Mouse (Mus musculus): ENCODE measurements around the gene H6pd. TPM values are rescaled to one million over a fixed set of nuclear protein-coding genes. Genes with fewer than 3 reads are reported as not detected.

The H6pd gene
- total and polyA plus RNA-seq, 3 experiments: 6.9 to 10.8 TPM; not detected in 1

DNA sequence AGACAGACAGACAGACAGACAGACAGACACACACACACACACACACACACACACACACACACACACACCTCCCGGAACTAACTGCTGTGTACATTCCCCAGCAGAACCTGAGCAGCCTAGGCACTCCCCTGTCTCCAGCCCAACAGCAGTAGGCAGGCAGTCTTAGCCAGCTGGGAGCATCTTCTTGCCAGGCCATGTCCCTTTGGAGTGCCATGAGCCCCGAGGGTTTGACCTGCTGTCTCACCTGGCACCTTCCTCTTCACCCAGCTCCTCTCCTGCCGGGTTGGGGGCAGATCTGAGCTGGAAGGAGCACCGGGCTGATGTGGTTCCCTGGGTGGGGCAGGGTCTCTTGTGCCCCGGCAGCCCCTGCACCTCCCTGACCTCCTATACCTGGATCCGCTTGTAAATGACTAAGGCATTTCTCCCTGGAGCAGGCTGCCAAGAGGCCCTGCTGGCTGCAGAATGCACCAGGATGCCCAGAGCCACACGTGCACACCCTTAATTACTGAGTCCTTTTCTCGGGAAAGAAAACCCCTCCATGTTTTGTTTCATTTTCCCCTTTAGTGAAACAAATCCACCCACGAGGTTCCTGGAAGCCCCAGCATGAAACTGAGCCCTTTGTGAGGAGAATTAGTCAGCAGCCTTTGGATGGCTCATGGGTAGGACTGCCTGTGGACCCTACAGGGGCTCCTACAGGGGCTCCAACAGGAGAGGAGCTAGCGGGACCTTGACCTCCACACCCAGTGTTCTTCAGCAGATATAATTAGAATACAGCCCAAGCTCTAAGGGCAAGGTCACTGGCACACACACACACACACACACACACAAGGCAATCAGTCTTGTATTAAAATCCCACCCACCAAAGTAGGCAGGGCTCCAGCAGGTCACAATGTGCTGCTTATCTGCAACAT, 65.7 kb downstream of the H6pd start:
- peaks cover 4 to 5% of the 10 kb centered on the region in 2 experiments; a peak in 3 of 4 replicates for H3K27me3 ChIP-seq (ENCODE audit: control insufficient read depth in 1 of 2, insufficient read depth in 2 of 2, low read length in 2 of 2)
- no peaks in the 10 kb centered on the region for H3K36me3 ChIP-seq (ENCODE audit: control insufficient read depth in 1 of 2, insufficient read depth in 2 of 2, low read length in 2 of 2)
- H3K4me3 ChIP-seq (ENCODE audit: control insufficient read depth in 1 of 2, insufficient read depth in 1 of 2, low read depth in 2 of 2, low read length in 2 of 2): no peak overlapping the region
- TF ChIP-seq USF2 (IDR thresholded peaks at IDR 0.05; ENCODE audit: borderline replicate concordance in 1 of 2, insufficient read depth in 1 of 2, low read depth in 1 of 2, low read length in 2 of 2) (no peak), NRF1 (IDR thresholded peaks at IDR 0.05; ENCODE audit: insufficient read depth, low read depth, low read length, poor library complexity, severe bottlenecking) (no peak), SMC3 (IDR thresholded peaks at IDR 0.05; ENCODE audit: low read depth, low read length) (no peak), EP300 (IDR thresholded peaks at IDR 0.05; ENCODE audit: low read depth in 1 of 2, low read length in 2 of 2) (no peak), MEF2A (IDR thresholded peaks at IDR 0.05; ENCODE audit: extremely low read depth, insufficient replicate concordance, low read depth, low read length, poor library complexity, severe bottlenecking) (no peak), E2F4 (IDR thresholded peaks at IDR 0.05; ENCODE audit: borderline replicate concordance, low read depth, low read length) (no peak), MAX (IDR thresholded peaks at IDR 0.05; ENCODE audit: low read length) (no peak), CTCF (IDR thresholded peaks at IDR 0.05 in 2 of 3, conservative IDR thresholded peaks at IDR 0.05 in 1 of 3; ENCODE audit: control insufficient read depth in 1 of 3, insufficient read depth in 1 of 3, low read depth in 2 of 3, low read length in 3 of 3, poor library complexity in 1 of 3, severe bottlenecking in 1 of 3) (no peak), KAT2A (conservative IDR thresholded peaks at IDR 0.05; ENCODE audit: low read depth, low read length) (no peak), ZC3H11A (IDR thresholded peaks at IDR 0.05; ENCODE audit: low read depth, low read length) (no peak), USF1 (IDR thresholded peaks at IDR 0.05; ENCODE audit: low read depth, low read length) (no peak), ELF1 (IDR thresholded peaks at IDR 0.05; ENCODE audit: low read depth, low read length) (no peak), GABPA (IDR thresholded peaks at IDR 0.05; ENCODE audit: low read depth, low read length) (no peak), GATA1 (IDR thresholded peaks at IDR 0.05; ENCODE audit: low read depth, low read length) (no peak), NELFE (IDR thresholded peaks at IDR 0.05; ENCODE audit: low read depth, low read length) (no peak), CHD2 (IDR thresholded peaks at IDR 0.05; ENCODE audit: low read length) (no peak), MAZ (IDR thresholded peaks at IDR 0.05; ENCODE audit: low read depth, low read length) (no peak)
- no peaks in the 10 kb centered on the region for H3K9me3 ChIP-seq (replicated peaks; ENCODE audit: insufficient read depth, low read length)
- H3K9ac ChIP-seq (ENCODE audit: control insufficient read depth, low read depth, low read length, poor library complexity, severe bottlenecking): no peak overlapping the region
- DNase-seq (ENCODE audit: low read depth, low spot score): no peak
- no peaks in the 10 kb centered on the region for H3K79me2 ChIP-seq (ENCODE audit: control insufficient read depth, insufficient read depth, low read length, poor library complexity)
- H3K4me1 ChIP-seq (ENCODE audit: control insufficient read depth in 1 of 2, insufficient read depth in 2 of 2, low read length in 2 of 2): 0 out of 4 replicates have a peak, but pooled peaks cover 0 to 7% of the 10 kb centered on the region in 2 experiments
- H3K27ac ChIP-seq (ENCODE audit: control insufficient read depth, low read depth, low read length): no peak overlapping the region
